24 mouse cellular contexts compared by ENCODE assay signal in genomic region chr3:133809007-133809552, GRCm38 (mm10).
"Had no signal": no experiment of that assay in that cellular context is flagged by ENCODE, and none has a peak within 500 bp of the region (broad histone marks: within the 10 kb centered on the region; RNA-seq: fewer than 3 reads in every experiment).

No protein-coding gene starts in this region.

- H3K9ac ChIP-seq: limb, embryonic 12.5 days; limb, embryonic 15.5 days; liver, embryonic 14.5 days; liver, postnatal 0 days; lung, embryonic 14.5 days; midbrain, embryonic 12.5 days; midbrain, embryonic 15.5 days; neural tube, embryonic 13.5 days; stomach, embryonic 15.5 days had no signal

- H3K27me3 ChIP-seq: limb, embryonic 12.5 days; limb, embryonic 15.5 days; midbrain, embryonic 12.5 days; midbrain, embryonic 15.5 days; neural tube, embryonic 13.5 days; stomach, embryonic 15.5 days had no signal

- H3K4me2 ChIP-seq: limb, embryonic 12.5 days; limb, embryonic 15.5 days; liver, embryonic 11.5 days; lung, embryonic 14.5 days; midbrain, embryonic 12.5 days; midbrain, embryonic 15.5 days; neural tube, embryonic 13.5 days; stomach, embryonic 15.5 days had no signal

- DNase-seq: kidney, adult 2 months; kidney, postnatal 25 days; layer of hippocampus, adult 9-11 months; left cerebral cortex, postnatal 4 days; liver, postnatal 0 days; lung, embryonic 14.5 days; retina, postnatal 1 day; right cerebral cortex, postnatal 25 days; thymus, adult 2 months; thymus, postnatal 14 days; thymus, postnatal 4 days had no signal

- H3K27ac ChIP-seq: kidney, postnatal 0 days; layer of hippocampus, adult 2 months; limb, embryonic 12.5 days; limb, embryonic 15.5 days; liver, embryonic 14.5 days; macrophage; midbrain, embryonic 12.5 days; midbrain, embryonic 15.5 days; neural tube, embryonic 13.5 days; stomach, embryonic 15.5 days had no signal

- H3K4me1 ChIP-seq: limb, embryonic 12.5 days; limb, embryonic 15.5 days; midbrain, embryonic 12.5 days; midbrain, embryonic 15.5 days; neural tube, embryonic 13.5 days; stomach, embryonic 15.5 days had no signal

- H3K9me3 ChIP-seq: limb, embryonic 12.5 days; limb, embryonic 15.5 days; midbrain, embryonic 12.5 days; midbrain, embryonic 15.5 days; neural tube, embryonic 13.5 days; stomach, embryonic 15.5 days had no signal

- H3K4me3 ChIP-seq: layer of hippocampus, adult 2 months; limb, embryonic 12.5 days; limb, embryonic 15.5 days; midbrain, embryonic 12.5 days; midbrain, embryonic 15.5 days; myocyte; neural tube, embryonic 13.5 days; stomach, embryonic 15.5 days had no signal

- H3K36me3 ChIP-seq: limb, embryonic 12.5 days; limb, embryonic 15.5 days; midbrain, embryonic 12.5 days; midbrain, embryonic 15.5 days; neural tube, embryonic 13.5 days; stomach, embryonic 15.5 days had no signal

- ATAC-seq: liver, postnatal 0 days; lung, postnatal 0 days; midbrain, embryonic 15.5 days had no signal
